Mouse (Mus musculus) layer of hippocampus, postnatal 36 days (tissue): Measurements from ENCODE around the gene Eif3f. TPM values are rescaled to one million over a fixed set of nuclear protein-coding genes. Genes with fewer than 3 reads are reported as not detected.

Experiments
- DNase-seq, 2 experiments: peaks; one replicate each; pipeline ENCODE4 v3.0.0; 2022
- total RNA-seq, 2 experiments: library from RNA; stranded (reverse); gene quantifications; 2 replicates each; pipeline ENCODE4 v1.2.3; 2021

Eif3f gene
- total RNA-seq = 10 to 100 TPM; 86.8 to 93.7 TPM

GRCm38 (mm10) chr7:108933794-108934731 lies at the start of gene Eif3f:
Eif3f (plus strand) TSS chr7:108934417.
- DNase-seq = peak; percentile 94

GRCm38 (mm10) chr7:108884906-108885305 lies 49.3 kb upstream of the Eif3f start, which contains the start of gene Olfr518:
Olfr518 (minus strand) TSS chr7:108885006.
- DNase-seq = no peak

GRCm38 (mm10) chr7:108894320-108894719 lies 39.9 kb upstream of the Eif3f start, which contains the start of gene Olfr519:
Olfr519 (minus strand) TSS chr7:108894420.
- no peak for DNase-seq

- DNase-seq = no peak
Measured at GRCm38 (mm10) chr7:108903969-108904368, 30.2 kb upstream of the Eif3f start.

- no peak for DNase-seq
Measured at GRCm38 (mm10) chr7:108927043-108927442, 7.2 kb upstream of the Eif3f start.

GRCm38 (mm10) chr7:108928280-108929188 lies 5.7 kb upstream of the Eif3f start:
- DNase-seq = no peak

GRCm38 (mm10) chr7:108929726-108930393 lies 4.4 kb upstream of the Eif3f start, which contains the start of gene Nlrp10:
Nlrp10 (minus strand) TSS chr7:108930178.
- no peak for DNase-seq

GRCm38 (mm10) chr7:108934836-108935235 lies 619 bp downstream of the Eif3f start:
- no peak for DNase-seq

- DNase-seq = no peak
Measured at GRCm38 (mm10) chr7:108935411-108935810, 1.2 kb downstream of the Eif3f start.

GRCm38 (mm10) chr7:108936591-108936990 lies 2.4 kb downstream of the Eif3f start:
- no peak for DNase-seq

- no peak for DNase-seq
Measured at GRCm38 (mm10) chr7:108941466-108941865, 7.2 kb downstream of the Eif3f start.

- no peak for DNase-seq
Measured at GRCm38 (mm10) chr7:108944002-108944401, 9.8 kb downstream of the Eif3f start.

GRCm38 (mm10) chr7:108948611-108949010 lies 14.4 kb downstream of the Eif3f start:
- no peak for DNase-seq

GRCm38 (mm10) chr7:108949301-108949700 lies 15.1 kb downstream of the Eif3f start:
- no peak for DNase-seq

- DNase-seq = no peak
Measured at GRCm38 (mm10) chr7:108950312-108950761, 16.1 kb downstream of the Eif3f start, which contains the start of gene Tub. Tub (plus strand) TSS chr7:108950338.

- peak; percentile 81 to 85 for DNase-seq
Measured at GRCm38 (mm10) chr7:108950762-108951331, 16.6 kb downstream of the Eif3f start.

- no peak for DNase-seq
Measured at GRCm38 (mm10) chr7:108952801-108953200, 18.6 kb downstream of the Eif3f start.

- DNase-seq = no peak
Measured at GRCm38 (mm10) chr7:108954185-108954584, 20.0 kb downstream of the Eif3f start.

GRCm38 (mm10) chr7:108957734-108958133 lies 23.5 kb downstream of the Eif3f start:
- no peak for DNase-seq

GRCm38 (mm10) chr7:108965968-108966367 lies 31.8 kb downstream of the Eif3f start:
- DNase-seq = no peak

GRCm38 (mm10) chr7:108966742-108967362 lies 32.6 kb downstream of the Eif3f start:
- peak in 1 of 2 experiments; percentile 49 for DNase-seq
